Mouse (Mus musculus): ENCODE measurements around the gene Mgat4e. TPM values are rescaled to one million over a fixed set of nuclear protein-coding genes. Genes with fewer than 3 reads are reported as not detected.

Gene Mgat4e
- not detected for polyA plus RNA-seq (2017; shearing (Covaris generic))

- ATAC-seq = no peak
Observed at GRCm38 (mm10) chr1:134549632-134550132, at the start of gene Mgat4e. Mgat4e (minus strand) TSS chr1:134549682.

- no peak for ATAC-seq
Observed at GRCm38 (mm10) chr1:134597339-134598054, 48.0 kb upstream of the Mgat4e start.

GRCm38 (mm10) chr1:134591773-134592172 lies 42.3 kb upstream of the Mgat4e start:
- no peak for ATAC-seq

- no peak for ATAC-seq
Observed at GRCm38 (mm10) chr1:134589676-134590075, 40.2 kb upstream of the Mgat4e start.

GRCm38 (mm10) chr1:134583560-134583959 lies 34.1 kb upstream of the Mgat4e start:
- ATAC-seq = no peak

GRCm38 (mm10) chr1:134580796-134581195 lies 31.3 kb upstream of the Mgat4e start:
- no peak for ATAC-seq

- no peak for ATAC-seq
Observed at GRCm38 (mm10) chr1:134577384-134578120, 28.1 kb upstream of the Mgat4e start.

GRCm38 (mm10) chr1:134573932-134574315 lies 24.4 kb upstream of the Mgat4e start:
- ATAC-seq = no peak

GRCm38 (mm10) chr1:134573300-134573931 lies 23.9 kb upstream of the Mgat4e start:
- no peak for ATAC-seq

- no peak for ATAC-seq
Observed at GRCm38 (mm10) chr1:134570631-134571030, 21.1 kb upstream of the Mgat4e start.

- no peak for ATAC-seq
Observed at GRCm38 (mm10) chr1:134570171-134570570, 20.7 kb upstream of the Mgat4e start.

GRCm38 (mm10) chr1:134567511-134567910 lies 18.0 kb upstream of the Mgat4e start:
- ATAC-seq = no peak

- no peak for ATAC-seq
Observed at GRCm38 (mm10) chr1:134563726-134564125, 14.2 kb upstream of the Mgat4e start.

GRCm38 (mm10) chr1:134562457-134562856 lies 13.0 kb upstream of the Mgat4e start:
- no peak for ATAC-seq

- ATAC-seq = no peak
Observed at GRCm38 (mm10) chr1:134561770-134562143, 12.3 kb upstream of the Mgat4e start.

GRCm38 (mm10) chr1:134560801-134561769 lies 11.6 kb upstream of the Mgat4e start:
- ATAC-seq = no peak

GRCm38 (mm10) chr1:134560396-134560795 lies 10.9 kb upstream of the Mgat4e start:
- ATAC-seq = peak; percentile 20

GRCm38 (mm10) chr1:134559976-134560375 lies 10.5 kb upstream of the Mgat4e start, which contains the start of gene Kdm5b:
Kdm5b (plus strand) TSS chr1:134560171.
- ATAC-seq = peak; percentile 33

GRCm38 (mm10) chr1:134559226-134559625 lies 9.7 kb upstream of the Mgat4e start:
- ATAC-seq = no peak

GRCm38 (mm10) chr1:134558511-134558910 lies 9.0 kb upstream of the Mgat4e start:
- no peak for ATAC-seq

- peak; percentile 82 for ATAC-seq
Observed at GRCm38 (mm10) chr1:134556671-134557218, 7.3 kb upstream of the Mgat4e start.
